Mouse (Mus musculus) E14TG2a.4 (cell line): ENCODE data around the gene Dnajb2.

Experiments
- CTCF ChIP-seq: conservative IDR thresholded peaks from 2 replicates; pipeline ENCODE4 v1.5.1; 2014; ENCODE audit warnings: low read length
- NANOG ChIP-seq: IDR thresholded peaks from 2 replicates; pipeline ENCODE4 v1.6.1; 2014; ENCODE audit warnings: borderline replicate concordance, low read length, mixed read lengths
- POU5F1 ChIP-seq: IDR thresholded peaks from 2 replicates; pipeline ENCODE4 v1.6.1; 2014; ENCODE audit warnings: low read length, borderline replicate concordance

DNA sequence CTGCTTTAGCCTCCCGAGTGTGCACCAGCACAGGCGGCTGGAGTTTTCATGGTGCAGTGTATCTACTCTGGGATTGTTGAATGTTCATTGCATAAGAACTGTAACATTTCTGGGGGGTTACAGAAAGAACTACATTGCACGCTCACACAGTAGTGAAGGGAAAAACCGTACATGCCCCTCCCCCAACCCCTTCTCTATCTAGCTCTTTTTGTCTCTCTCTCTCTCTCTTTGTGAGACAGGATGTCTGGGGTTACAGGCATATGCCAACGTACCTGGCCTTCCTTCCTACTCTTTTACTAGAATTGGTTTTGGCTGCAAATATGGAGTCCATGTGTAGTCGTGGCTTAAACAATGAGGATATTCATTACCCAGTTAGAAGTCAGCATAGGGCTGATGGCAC is 13.3 kb upstream of the Dnajb2 start:
- TF ChIP-seq CTCF (no peak), POU5F1 (no peak), NANOG (no peak)
